Mouse (Mus musculus) heart, adult 2 months (tissue): ENCODE data around the gene Nrl.

Source experiments
- CTCF ChIP-seq: fragments of 200-600 bp; IDR thresholded peaks from 2 replicates; pipeline ENCODE4 v1.8.1; 2022; ENCODE audit warnings: antibody characterized with exemption, mild to moderate bottlenecking, moderate library complexity
- EP300 ChIP-seq: fragments of 200-500 bp; IDR thresholded peaks from 2 replicates; pipeline ENCODE4 v1.6.1; 2011; ENCODE audit warnings: low read depth, low read length, control low read depth; ENCODE audit not compliant: insufficient read depth
- POLR2A ChIP-seq: fragments of 200-500 bp; IDR thresholded peaks from 2 replicates; pipeline ENCODE4 v1.6.1; 2011; ENCODE audit warnings: mild to moderate bottlenecking, low read depth, low read length, control low read depth; ENCODE audit not compliant: insufficient read depth

DNA sequence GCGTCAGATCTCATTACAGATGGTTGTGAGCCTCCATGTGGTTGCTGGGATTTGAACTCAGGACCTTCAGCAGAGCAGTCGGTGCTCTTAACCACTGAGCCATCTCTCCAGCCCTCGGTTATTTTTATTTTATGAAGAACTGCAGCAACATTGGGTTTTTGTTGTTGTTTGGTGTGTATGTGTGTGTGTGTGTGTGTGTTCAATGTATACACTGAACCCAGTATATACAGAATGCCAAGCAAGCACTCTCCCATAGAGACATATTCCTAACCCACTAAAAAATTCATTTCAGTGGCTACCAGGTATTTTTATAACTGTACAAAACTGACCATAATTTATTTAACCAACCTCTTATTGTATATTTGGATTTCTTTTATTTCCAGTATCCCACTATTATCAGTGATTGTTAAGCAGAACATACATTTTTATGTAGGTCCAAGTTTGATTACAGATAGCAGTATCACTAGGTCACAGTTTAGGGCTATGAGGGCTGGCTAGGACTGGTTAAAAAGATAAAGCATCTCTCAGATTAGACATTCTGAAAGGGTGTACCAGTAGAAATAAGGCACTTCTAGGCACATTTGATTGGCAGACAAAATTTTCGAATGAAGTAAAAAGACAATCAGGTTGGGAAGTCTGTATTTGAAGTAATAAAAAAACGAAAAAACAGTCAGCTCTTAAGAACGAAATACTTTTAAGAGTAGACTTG lies 34.1 kb upstream of the Nrl start:
- TF ChIP-seq EP300 (no peak), CTCF (peak; percentile 24; the same call in 1 of the 2 replicates), POLR2A (no peak)
